Mouse (Mus musculus) stomach, embryonic 16.5 days (tissue): ENCODE measurements at regions not wholly inside any gene's neighbourhood (a gene's known extent, or its start where the extent isn't known, plus 50 kb on each side); places are given as distances from the start of the nearest gene placed in this dataset.

Experiments
- ATAC-seq: fragments of 200-750 bp; cut with Nextera tagmentation; 2 replicates; pipeline ENCODE4 v1.8.0; 2017; ENCODE audit warnings: moderate number of reproducible peaks, moderate TSS enrichment; ENCODE audit not compliant: insufficient read depth, low FRiP score
- H3K27ac ChIP-seq: fragments of 300-500 bp; sonication (generic); 2 replicates; pipeline ENCODE4 v1.5.1; 2014; ENCODE audit warnings: low read length
- H3K27me3 ChIP-seq: fragments of 300-500 bp; sonication (generic); 2 replicates; pipeline ENCODE4 v1.6.1; 2014; ENCODE audit warnings: low read length, control low read depth, mixed read lengths; ENCODE audit not compliant: control insufficient read depth, insufficient read depth
- H3K36me3 ChIP-seq: fragments of 300-500 bp; sonication (generic); 2 replicates; pipeline ENCODE4 v1.6.1; 2014; ENCODE audit warnings: low read length; ENCODE audit not compliant: control insufficient read depth, insufficient read depth
- H3K4me1 ChIP-seq: fragments of 300-500 bp; sonication (generic); 2 replicates; pipeline ENCODE4 v1.6.1; 2014; ENCODE audit warnings: low read length, control low read depth, mixed read lengths; ENCODE audit not compliant: control insufficient read depth, insufficient read depth
- H3K4me2 ChIP-seq: fragments of 300-500 bp; sonication (generic); 2 replicates; pipeline ENCODE4 v1.6.1; 2014; ENCODE audit warnings: low read depth, low read length, mixed read lengths
- H3K4me3 ChIP-seq: fragments of 300-500 bp; sonication (generic); replicated peaks from 2 replicates; pipeline ENCODE4 v1.5.1; 2014; ENCODE audit warnings: mild to moderate bottlenecking, low read length
- H3K9ac ChIP-seq: fragments of 300-500 bp; sonication (generic); 2 replicates; pipeline ENCODE4 v1.6.1; 2014; ENCODE audit warnings: low read length
- H3K9me3 ChIP-seq: fragments of 300-500 bp; sonication (generic); replicated peaks from 2 replicates; pipeline ENCODE4 v1.6.1; 2016; ENCODE audit warnings: low read length, control low read depth; ENCODE audit not compliant: control insufficient read depth
- WGBS: fragments of 180-500 bp; shearing (Covaris S2); extraction: QIAGEN DNeasy Blood & Tissue Kit; methylation state at CpG from one replicate; pipeline ENCODE4 v1.1.7; 2014; 5-methylcytosine and 5-hydroxymethylcytosine counted together

GRCm38 (mm10) chr10:37377258-37378001 is 238.7 kb upstream of the Marcks start:
- 70% methylated on average over 1 of the region's 1 CpGs for WGBS
- H3K9me3 ChIP-seq, result no peaks in the 10 kb centered on the region
- no peaks in the 10 kb centered on the region for H3K36me3 ChIP-seq
- H3K27me3 ChIP-seq, result no peaks in the 10 kb centered on the region
- H3K4me2 ChIP-seq, result no peak overlapping the region
- 0 out of 2 replicates have a peak, but pooled peaks have one; percentile 21 for ATAC-seq
- no peak overlapping the region for H3K4me3 ChIP-seq
- no peak overlapping the region for H3K27ac ChIP-seq
- H3K9ac ChIP-seq, result no peak overlapping the region
- no peaks in the 10 kb centered on the region for H3K4me1 ChIP-seq

GRCm38 (mm10) chr10:37376172-37376571 is 237.5 kb upstream of the Marcks start:
- 57% methylated on average over 1 of the region's 1 CpGs for WGBS
- H3K27ac ChIP-seq, result no peak overlapping the region
- H3K27me3 ChIP-seq, result no peaks in the 10 kb centered on the region
- H3K4me3 ChIP-seq, result no peak overlapping the region
- H3K9me3 ChIP-seq, result no peaks in the 10 kb centered on the region
- no peak overlapping the region for H3K4me2 ChIP-seq
- ATAC-seq, result no peak
- no peak overlapping the region for H3K9ac ChIP-seq
- H3K4me1 ChIP-seq, result no peaks in the 10 kb centered on the region
- H3K36me3 ChIP-seq, result no peaks in the 10 kb centered on the region

GRCm38 (mm10) chr10:37375648-37376047 is 236.9 kb upstream of the Marcks start:
- Histone ChIP-seq H3K36me3 (no peaks in the 10 kb centered on the region), H3K27me3 (no peaks in the 10 kb centered on the region), H3K9ac (no peak overlapping the region), H3K4me1 (no peaks in the 10 kb centered on the region), H3K4me3 (no peak overlapping the region), H3K27ac (no peak overlapping the region), H3K9me3 (no peaks in the 10 kb centered on the region), H3K4me2 (no peak overlapping the region)
- 78% methylated on average over 1 of the region's 1 CpGs for WGBS
- ATAC-seq, result no peak

GRCm38 (mm10) chr10:37368997-37369679 is 230.4 kb upstream of the Marcks start:
- no peaks in the 10 kb centered on the region for H3K27me3 ChIP-seq
- H3K27ac ChIP-seq, result no peak overlapping the region
- H3K4me2 ChIP-seq, result no peak overlapping the region
- no peaks in the 10 kb centered on the region for H3K9me3 ChIP-seq
- H3K9ac ChIP-seq, result no peak overlapping the region
- H3K36me3 ChIP-seq, result no peaks in the 10 kb centered on the region
- 86% methylated on average over 5 of the region's 5 CpGs for WGBS
- no peaks in the 10 kb centered on the region for H3K4me1 ChIP-seq
- ATAC-seq, result no peak
- no peak overlapping the region for H3K4me3 ChIP-seq

DNA sequence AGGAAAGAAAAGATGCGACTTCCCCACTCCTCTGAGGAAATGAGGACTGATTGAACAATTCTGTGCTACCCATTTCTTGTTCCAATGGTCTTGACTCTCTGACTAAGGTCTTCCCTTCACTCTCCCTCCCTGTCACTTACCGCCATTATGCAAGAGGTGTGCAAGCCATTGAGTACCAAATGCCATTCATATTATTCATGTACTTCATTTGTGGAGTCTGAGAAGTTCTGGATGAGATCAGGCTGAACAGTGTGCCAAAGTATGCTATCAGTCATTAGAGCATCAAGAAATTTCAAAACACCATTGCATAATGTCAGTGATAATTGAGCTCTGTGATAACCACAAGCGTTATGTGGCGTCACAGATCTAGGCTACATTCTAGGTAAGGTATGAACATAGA is 229.1 kb upstream of the Marcks start:
- Histone ChIP-seq H3K27ac (no peak overlapping the region), H3K9me3 (no peaks in the 10 kb centered on the region), H3K4me1 (no peaks in the 10 kb centered on the region), H3K36me3 (no peaks in the 10 kb centered on the region), H3K9ac (no peak overlapping the region), H3K4me2 (no peak overlapping the region), H3K27me3 (no peaks in the 10 kb centered on the region), H3K4me3 (no peak overlapping the region)
- WGBS, result 90% methylated on average over 4 of the region's 4 CpGs
- no peak for ATAC-seq

GRCm38 (mm10) chr10:37364506-37364905 is 225.8 kb upstream of the Marcks start:
- ATAC-seq, result no peak
- Histone ChIP-seq H3K4me3 (no peak overlapping the region), H3K9me3 (no peaks in the 10 kb centered on the region), H3K27me3 (no peaks in the 10 kb centered on the region), H3K9ac (no peak overlapping the region), H3K4me1 (no peaks in the 10 kb centered on the region), H3K27ac (no peak overlapping the region), H3K4me2 (no peak overlapping the region), H3K36me3 (no peaks in the 10 kb centered on the region)
- WGBS, result 58% methylated on average over 4 of the region's 4 CpGs

DNA sequence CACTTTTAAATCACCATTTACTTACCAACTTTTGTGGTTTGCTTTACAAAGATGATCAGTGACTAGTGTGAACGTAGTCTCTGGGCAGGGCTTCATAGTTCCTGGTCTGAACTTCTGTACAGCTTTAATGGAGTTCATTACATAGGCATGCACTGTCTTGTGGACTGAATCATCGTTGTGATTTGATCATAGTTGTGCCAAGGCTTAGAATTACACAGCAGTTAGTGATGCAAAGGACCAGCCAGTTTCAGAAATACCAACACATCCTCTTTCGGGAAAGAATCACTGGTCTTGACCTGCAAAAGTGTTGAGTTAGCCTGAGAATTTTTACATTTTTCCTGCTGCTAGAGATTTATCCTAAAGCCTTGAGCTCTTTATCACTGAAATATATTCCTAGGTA is 222.3 kb upstream of the Marcks start:
- H3K4me1 ChIP-seq, result peaks cover 16% of the 10 kb centered on the region
- no peaks in the 10 kb centered on the region for H3K9me3 ChIP-seq
- 73% methylated on average over 3 of the region's 3 CpGs for WGBS
- H3K27ac ChIP-seq, result no peak overlapping the region
- no peak overlapping the region for H3K9ac ChIP-seq
- no peaks in the 10 kb centered on the region for H3K27me3 ChIP-seq
- ATAC-seq, result no peak
- H3K36me3 ChIP-seq, result no peaks in the 10 kb centered on the region
- H3K4me3 ChIP-seq, result no peak overlapping the region
- H3K4me2 ChIP-seq, result no peak overlapping the region

- Histone ChIP-seq H3K27me3 (no peaks in the 10 kb centered on the region), H3K9ac (no peak overlapping the region), H3K27ac (no peak overlapping the region), H3K4me3 (no peak overlapping the region), H3K36me3 (no peaks in the 10 kb centered on the region), H3K9me3 (no peaks in the 10 kb centered on the region), H3K4me1 (peaks cover 16% of the 10 kb centered on the region), H3K4me2 (no peak overlapping the region)
- ATAC-seq, result no peak
These were observed 220.2 kb upstream of the Marcks start for GRCm38 (mm10) chr10:37358900-37359299.

GRCm38 (mm10) chr10:37358334-37358733 is 219.6 kb upstream of the Marcks start:
- no peak overlapping the region for H3K4me2 ChIP-seq
- 53% methylated on average over 5 of the region's 5 CpGs for WGBS
- no peak overlapping the region for H3K4me3 ChIP-seq
- H3K36me3 ChIP-seq, result no peaks in the 10 kb centered on the region
- no peaks in the 10 kb centered on the region for H3K27me3 ChIP-seq
- ATAC-seq, result no peak
- no peak overlapping the region for H3K9ac ChIP-seq
- peak overlapping the region; percentile 12; the same call in 1 of the 2 replicates for H3K27ac ChIP-seq
- no peaks in the 10 kb centered on the region for H3K9me3 ChIP-seq
- peaks cover 16% of the 10 kb centered on the region for H3K4me1 ChIP-seq
